Mouse (Mus musculus): Measurements from ENCODE around the gene Adarb1.

DNA sequence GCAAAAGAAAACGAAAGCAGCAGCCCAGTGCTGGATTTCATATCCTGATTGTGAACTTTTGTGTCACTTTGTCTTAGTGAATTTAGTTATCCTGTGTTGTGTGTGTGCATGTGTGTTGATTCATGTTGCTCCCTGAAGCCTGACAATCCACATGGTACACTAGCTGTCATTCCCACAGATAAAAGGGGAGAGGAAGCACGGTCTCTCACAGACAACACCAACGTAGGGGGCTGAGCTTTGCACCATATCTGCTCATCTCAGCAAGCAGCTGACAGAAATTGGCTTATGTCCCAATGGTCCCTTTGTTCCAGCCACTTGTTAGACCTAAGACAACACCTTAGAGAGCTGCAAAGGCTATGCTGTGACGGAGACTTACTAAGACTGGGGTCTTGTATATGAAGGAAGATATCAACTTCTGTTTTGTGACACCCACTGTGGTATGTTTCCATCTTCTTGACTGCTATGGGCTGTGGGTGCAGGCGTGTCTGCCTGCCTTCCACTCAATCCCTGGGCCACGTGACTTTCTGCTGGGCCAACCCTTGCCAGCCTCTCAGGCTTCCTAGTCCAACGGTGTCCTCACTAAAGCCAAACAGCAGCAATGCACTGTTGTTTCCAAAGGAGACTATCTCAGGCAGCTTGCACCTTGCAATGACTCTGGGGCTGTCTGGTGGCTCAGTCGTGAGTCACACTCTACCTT is 117.7 kb downstream of the Adarb1 start:
- TF ChIP-seq POLR2A (IDR thresholded peaks at IDR 0.05; ENCODE audit: borderline replicate concordance, extremely low read depth, insufficient read depth, insufficient read length, poor library complexity, severe bottlenecking) (no peak), CTCF (IDR thresholded peaks at IDR 0.05; ENCODE audit: borderline replicate concordance, extremely low read depth, insufficient read depth, insufficient read length) (no peak)

Data from brain, embryonic 14.5 days (tissue).